ENCODE assay signal across 9 mouse cellular contexts in genomic region chr19:56990367-56991111, GRCm38 (mm10). TPM values are rescaled to one million over a fixed set of nuclear protein-coding genes. Genes with fewer than 3 reads are reported as not detected.
A peak's percentile ranks its signal among the peaks of the same experiment; 100 is the strongest.
DNase-seq lines count a peak whose midpoint lies in the region; ATAC-seq and TF ChIP-seq lines count a peak whose summit lies in the region.
"Had no signal": no experiment of that assay in that cellular context is flagged by ENCODE, and none has a peak within 500 bp of the region (broad histone marks: within the 10 kb centered on the region; RNA-seq: fewer than 3 reads in every experiment).

No protein-coding gene starts in this region.

- DNase-seq in heart, adult 8-10 months (ENCODE audit: low spot score) = no peak
- DNase-seq in kidney, adult 18-20 months = peak; percentile 63
- DNase-seq in cerebellum, adult 8-10 months = no peak
- no peak for DNase-seq in liver, postnatal 0 days

- H3K4me3 ChIP-seq in heart, embryonic 15.5 days = no peak overlapping the region
- no peak overlapping the region for H3K4me3 ChIP-seq in embryonic facial prominence, embryonic 13.5 days
- no peak overlapping the region for H3K4me3 ChIP-seq in midbrain, embryonic 12.5 days
- no peak overlapping the region for H3K4me3 ChIP-seq in liver, postnatal 0 days (ENCODE audit: low read depth, low read length)

- H3K9ac ChIP-seq in heart, embryonic 15.5 days = no peak overlapping the region
- no peak overlapping the region for H3K9ac ChIP-seq in embryonic facial prominence, embryonic 13.5 days
- H3K9ac ChIP-seq in midbrain, embryonic 12.5 days (replicated peaks) = no peak overlapping the region
- H3K9ac ChIP-seq in liver, postnatal 0 days (replicated peaks) = no peak overlapping the region

- H3K27ac ChIP-seq in heart, embryonic 15.5 days = 0 out of 2 replicates have a peak overlapping the region, but pooled peaks have one; percentile 20
- peak overlapping the region; percentile 34; the same call in 1 of the 2 replicates for H3K27ac ChIP-seq in embryonic facial prominence, embryonic 13.5 days
- peak overlapping the region; percentile 61 for H3K27ac ChIP-seq in midbrain, embryonic 12.5 days (replicated peaks)
- H3K27ac ChIP-seq in liver, postnatal 0 days (ENCODE audit: low read depth) = no peak overlapping the region

- ATAC-seq in heart, embryonic 15.5 days (replicated peaks; ENCODE audit: insufficient number of reproducible peaks, insufficient read depth, low FRiP score, low read depth) = no peak; the same call in 1 of the 2 replicates
- ATAC-seq in embryonic facial prominence, embryonic 13.5 days (ENCODE audit: insufficient number of reproducible peaks, insufficient read depth, low FRiP score, low TSS enrichment, low read depth) = no peak
- peak; percentile 60 for ATAC-seq in midbrain, embryonic 12.5 days (ENCODE audit: low FRiP score, low read depth)
- no peak for ATAC-seq in megakaryocyte, adult 5-6 weeks (ENCODE audit: poor library complexity, severe bottlenecking)
- ATAC-seq in liver, postnatal 0 days = no peak

- H3K36me3 ChIP-seq in heart, embryonic 15.5 days = no peaks in the 10 kb centered on the region
- H3K36me3 ChIP-seq in embryonic facial prominence, embryonic 13.5 days = no peaks in the 10 kb centered on the region
- no peaks in the 10 kb centered on the region for H3K36me3 ChIP-seq in midbrain, embryonic 12.5 days
- H3K36me3 ChIP-seq in liver, postnatal 0 days (replicated peaks; ENCODE audit: insufficient read depth, low read length) = no peaks in the 10 kb centered on the region

- H3K4me1 ChIP-seq in heart, embryonic 15.5 days (replicated peaks) = peaks cover 32% of the 10 kb centered on the region
- H3K4me1 ChIP-seq in embryonic facial prominence, embryonic 13.5 days = peaks cover 39% of the 10 kb centered on the region
- H3K4me1 ChIP-seq in midbrain, embryonic 12.5 days = peaks cover 32% of the 10 kb centered on the region
- H3K4me1 ChIP-seq in liver, postnatal 0 days (ENCODE audit: insufficient read depth) = no peaks in the 10 kb centered on the region

- no peaks in the 10 kb centered on the region for H3K27me3 ChIP-seq in heart, embryonic 15.5 days
- no peaks in the 10 kb centered on the region for H3K27me3 ChIP-seq in embryonic facial prominence, embryonic 13.5 days
- peaks cover 2% of the 10 kb centered on the region; the same call in 1 of the 2 replicates for H3K27me3 ChIP-seq in midbrain, embryonic 12.5 days
- H3K27me3 ChIP-seq in liver, postnatal 0 days (ENCODE audit: insufficient read depth, low read length) = no peaks in the 10 kb centered on the region

- no peak for TF ChIP-seq EP300 in liver, postnatal 0 days (IDR thresholded peaks at IDR 0.05; ENCODE audit: low read depth)

- 33% methylated on average over 14 of the region's 14 CpGs for WGBS in heart, embryonic 15.5 days
- 35% methylated on average over 14 of the region's 14 CpGs for WGBS in embryonic facial prominence, embryonic 13.5 days
- WGBS in midbrain, embryonic 12.5 days = 16% methylated on average over 14 of the region's 14 CpGs
- 66% methylated on average over 14 of the region's 14 CpGs for WGBS in liver, postnatal 0 days (ENCODE audit: insufficient replicate concordance)

- no peaks in the 10 kb centered on the region for H3K9me3 ChIP-seq in heart, embryonic 15.5 days (replicated peaks)
- no peaks in the 10 kb centered on the region for H3K9me3 ChIP-seq in embryonic facial prominence, embryonic 13.5 days
- no peaks in the 10 kb centered on the region for H3K9me3 ChIP-seq in midbrain, embryonic 12.5 days
- H3K9me3 ChIP-seq in liver, postnatal 0 days (ENCODE audit: low read length) = no peaks in the 10 kb centered on the region

- H3K4me2 ChIP-seq in heart, embryonic 15.5 days = peak overlapping the region; percentile 40; the same call in 1 of the 2 replicates
- H3K4me2 ChIP-seq in embryonic facial prominence, embryonic 13.5 days = no peak overlapping the region
- H3K4me2 ChIP-seq in midbrain, embryonic 12.5 days (replicated peaks) = peak overlapping the region; percentile 16; the same call in 1 of the 2 replicates
- H3K4me2 ChIP-seq in liver, postnatal 0 days (ENCODE audit: low read depth, low read length) = no peak overlapping the region

- TF ChIP-seq CTCF in liver, postnatal 0 days (IDR thresholded peaks at IDR 0.05; ENCODE audit: low read depth) = no peak

RNA-seq across cellular contexts. Expression of gene Afap1l2, which starts 17.5 kb away (rescaled TPM):
- 2.6 and 5.4 TPM in 2 replicates for polyA plus RNA-seq in heart, embryonic 15.5 days (2015; fragmentation: Nextera tagmentation; extraction: Ambion mirVana)
- 1 to 10 TPM; 2.8 to 4.4 (median 3.5) TPM for total RNA-seq in heart, adult 8-10 months (2022)
- 8.1 and 9.3 TPM in 2 replicates for polyA plus RNA-seq in embryonic facial prominence, embryonic 13.5 days (2015; fragmentation: Nextera tagmentation; extraction: Ambion mirVana)
- polyA plus RNA-seq in midbrain, embryonic 12.5 days (2016; fragmentation: Nextera tagmentation; extraction: Ambion mirVana) = 3.8 and 4.9 TPM in 2 replicates
- not detected in 2 replicates for total RNA-seq in megakaryocyte, adult 5-6 weeks (2015)
- total RNA-seq in megakaryocyte, adult 5-6 weeks (2017) = not detected in 2 replicates
- 1.1 and 1.5 TPM in 2 replicates for polyA plus RNA-seq in liver, postnatal 0 days (2015; fragmentation: Nextera tagmentation; extraction: Ambion mirVana)
- total RNA-seq: neutrophil, adult 5-6 weeks had no signal

Comparison
In these comparisons a context has a peak if more than half of its experiments do, and no peak if none do; other contexts are left out.
1. H3K4me2 ChIP-seq: peak in heart, embryonic 15.5 days (single experiment) and midbrain, embryonic 12.5 days (single experiment); none in embryonic facial prominence, embryonic 13.5 days (single experiment) and liver, postnatal 0 days (single experiment).